ENCODE assay signal across 1 mouse cellular context in genomic region chr17:32142907-32143854, GRCm38 (mm10).
A peak's percentile ranks its signal among the peaks of the same experiment; 100 is the strongest.
TF ChIP-seq lines count a peak whose summit lies in the region.

No protein-coding gene starts in this region.

TF ChIP-seq in CH12.LX, 34 proteins besides CTCF, POLR2A, EP300 and RAD21 (continued from another document):
- TF ChIP-seq TCF12 (IDR thresholded peaks at IDR 0.05; ENCODE audit: low read depth, low read length), result no peak
- 0 out of 2 replicates have a peak, but pooled peaks have one; percentile 17 for TF ChIP-seq ZC3H11A (IDR thresholded peaks at IDR 0.05; ENCODE audit: low read depth, low read length)
- TF ChIP-seq IRF4 (IDR thresholded peaks at IDR 0.05; ENCODE audit: low read depth, low read length), result no peak
- TF ChIP-seq GABPA (IDR thresholded peaks at IDR 0.05; ENCODE audit: insufficient replicate concordance, low read depth, low read length), result no peak
- TF ChIP-seq NRF1 (IDR thresholded peaks at IDR 0.05; ENCODE audit: low read depth, low read length), result no peak
- no peak for TF ChIP-seq TBP (conservative IDR thresholded peaks at IDR 0.05; ENCODE audit: low read depth, low read length)
